Mouse (Mus musculus): ENCODE results near the gene Zim1. TPM values are rescaled to one million over a fixed set of nuclear protein-coding genes. Genes with fewer than 3 reads are reported as not detected.
A peak's percentile ranks its signal among the peaks of the same experiment; 100 is the strongest.

Gene Zim1
- 4.8 and 6.4 TPM in 2 replicates for polyA plus RNA-seq (2015; fragmentation: Nextera tagmentation; extraction: Ambion mirVana)

DNA sequence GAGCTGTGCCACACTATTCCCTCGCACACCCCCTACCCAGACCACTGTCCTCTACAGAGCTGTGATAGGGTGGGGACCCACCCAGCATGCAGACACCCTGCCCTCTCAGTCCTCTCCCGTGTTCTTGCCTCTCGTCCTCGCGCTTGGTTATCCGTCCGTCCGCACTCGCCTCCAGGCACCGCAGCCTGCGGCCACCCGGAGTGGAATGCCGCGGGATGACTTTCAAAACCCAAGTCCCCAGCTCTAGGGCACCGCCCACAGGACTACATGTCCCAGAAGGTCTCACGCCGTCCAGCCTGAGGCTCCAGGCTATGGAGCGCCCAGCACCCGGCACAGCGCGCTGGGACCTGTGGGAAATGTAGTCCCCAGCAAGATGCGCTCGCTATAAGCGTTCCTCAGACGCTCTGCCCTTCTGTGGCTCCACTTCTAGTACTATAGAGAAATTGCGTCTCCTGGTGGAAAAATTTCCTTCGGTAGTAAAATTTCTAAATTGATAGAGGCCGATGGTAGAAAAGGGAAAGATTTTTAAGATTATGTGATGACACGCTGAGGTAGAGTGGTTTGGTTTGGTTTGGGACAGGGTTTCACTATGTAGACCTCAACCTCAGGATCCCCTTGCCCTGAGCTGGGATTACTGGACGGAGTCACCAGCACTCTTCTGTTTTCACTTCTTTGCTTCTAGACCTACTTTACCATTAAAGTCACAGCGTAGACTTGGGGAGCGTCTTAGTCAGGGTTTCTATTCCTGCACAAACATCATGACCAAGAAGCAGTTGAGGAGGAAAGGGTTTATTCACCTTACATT lies at the start of gene Zim1:
Gene Zim1, minus strand, starts transcription at position 210 of the 805 bp plus-strand sequence.
- Histone ChIP-seq H3K9me3 (no peaks in the 10 kb centered on the region), H3K4me3 (peak within 1 kb of the TSS; percentile 57), H3K4me1 (0 out of 2 replicates have a peak, but pooled peaks cover 3% of the 10 kb centered on the region), H3K4me2 (replicated peaks) (peak within 1 kb of the TSS; percentile 72), H3K9ac (peak within 1 kb of the TSS; percentile 68), H3K27me3 (no peaks in the 10 kb centered on the region), H3K27ac (peak within 1 kb of the TSS; percentile 48; the same call in 1 of the 2 replicates), H3K36me3 (0 out of 2 replicates have a peak, but pooled peaks cover 2% of the 10 kb centered on the region)
- 10% methylated on average over 32 of the region's 32 CpGs for WGBS
- peak; percentile 100 for ATAC-seq (ENCODE audit: low FRiP score, low read depth)

DNA sequence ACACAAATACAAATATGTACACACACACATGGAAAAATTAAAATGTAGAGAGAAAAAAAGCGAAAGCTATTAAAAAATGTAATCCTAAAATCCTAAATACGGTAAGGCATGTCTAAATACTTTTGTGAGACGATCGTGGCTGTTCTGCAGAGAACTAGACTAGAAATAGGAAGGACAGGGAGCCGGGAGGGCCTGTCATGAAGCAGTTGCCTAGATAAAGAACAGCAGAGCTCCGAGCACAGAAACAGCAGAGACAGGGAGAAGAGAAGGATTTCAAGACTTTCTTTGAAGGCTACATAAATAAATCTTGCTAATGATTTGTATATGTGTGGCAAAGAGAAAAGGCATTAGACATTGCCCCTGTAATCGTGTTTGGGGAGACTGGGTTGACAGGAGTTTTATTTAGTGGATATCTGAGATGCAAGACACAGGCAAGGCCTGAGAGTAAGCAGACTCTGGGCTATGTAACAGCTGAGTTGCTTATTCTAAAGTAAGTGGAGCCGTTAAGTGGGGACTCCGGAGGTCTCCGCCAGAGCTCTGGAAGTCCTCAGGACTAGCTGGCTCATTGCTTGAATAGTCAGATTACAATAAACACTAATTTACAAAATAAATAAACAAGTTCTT lies 48.1 kb upstream of the Zim1 start:
- no peak overlapping the region for H3K4me2 ChIP-seq (replicated peaks)
- H3K9ac ChIP-seq: no peak overlapping the region
- H3K36me3 ChIP-seq: no peaks in the 10 kb centered on the region
- no peak overlapping the region for H3K4me3 ChIP-seq
- H3K9me3 ChIP-seq: no peaks in the 10 kb centered on the region
- no peaks in the 10 kb centered on the region for H3K27me3 ChIP-seq
- H3K27ac ChIP-seq: peak overlapping the region; percentile 28; the same call in 1 of the 2 replicates
- no peak for ATAC-seq (ENCODE audit: low FRiP score, low read depth)
- peaks cover 26% of the 10 kb centered on the region for H3K4me1 ChIP-seq
- WGBS: 25% methylated on average over 10 of the region's 10 CpGs

DNA sequence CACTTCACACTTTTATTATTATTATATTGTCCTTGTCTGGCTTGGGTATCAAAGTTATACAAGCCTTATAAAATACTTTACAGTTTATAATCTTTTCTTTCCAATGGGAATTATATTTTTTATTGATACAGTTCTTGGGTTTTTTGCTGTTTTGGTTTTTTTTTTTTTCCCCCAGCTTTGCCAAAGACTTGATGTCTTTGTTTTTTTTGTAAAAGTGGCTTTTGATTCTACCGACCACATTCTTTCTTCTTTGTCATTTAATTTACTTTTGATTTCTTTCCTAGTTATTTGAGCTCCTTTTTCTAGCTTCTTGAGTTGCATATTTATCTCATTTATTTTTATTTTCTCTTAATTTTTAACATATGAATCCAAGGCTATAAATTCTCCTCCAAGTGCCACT lies 39.8 kb upstream of the Zim1 start:
- H3K9ac ChIP-seq: no peak overlapping the region
- H3K27ac ChIP-seq: no peak overlapping the region
- WGBS: 28% methylated on average over 1 of the region's 1 CpGs
- no peaks in the 10 kb centered on the region for H3K36me3 ChIP-seq
- no peaks in the 10 kb centered on the region for H3K27me3 ChIP-seq
- H3K9me3 ChIP-seq: 0 out of 2 replicates have a peak, but pooled peaks cover under 1% of the 10 kb centered on the region
- no peaks in the 10 kb centered on the region for H3K4me1 ChIP-seq
- H3K4me2 ChIP-seq (replicated peaks): no peak overlapping the region
- no peak overlapping the region for H3K4me3 ChIP-seq
- ATAC-seq (ENCODE audit: low FRiP score, low read depth): no peak

DNA sequence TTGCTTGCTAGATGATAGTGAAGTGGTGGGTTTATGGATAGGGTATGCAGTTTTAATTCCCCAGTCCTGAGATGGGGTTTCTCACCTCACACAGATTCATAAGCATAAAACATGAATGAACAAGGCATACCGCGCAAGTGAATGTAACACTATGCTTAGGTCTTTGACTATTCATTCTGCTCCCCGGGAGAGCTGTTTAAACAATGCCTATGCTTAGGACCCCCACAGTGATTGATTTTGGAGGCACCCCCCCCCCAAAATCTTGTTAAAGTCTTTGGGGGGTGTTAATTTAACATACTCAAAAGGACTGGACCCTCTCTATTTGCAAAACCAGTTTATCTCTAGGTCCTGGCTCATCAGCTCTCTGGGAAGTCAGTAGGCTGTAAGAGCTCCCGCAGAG lies 35.7 kb upstream of the Zim1 start:
- Histone ChIP-seq H3K27ac (peak overlapping the region; percentile 48; the same call in 1 of the 2 replicates), H3K4me1 (peaks cover 4% of the 10 kb centered on the region; the same call in 1 of the 2 replicates), H3K9ac (peak overlapping the region; percentile 53), H3K4me3 (peak overlapping the region; percentile 65), H3K4me2 (replicated peaks) (peak overlapping the region; percentile 63), H3K9me3 (peaks cover 42% of the 10 kb centered on the region), H3K27me3 (no peaks in the 10 kb centered on the region), H3K36me3 (peaks cover 9% of the 10 kb centered on the region; the same call in 1 of the 2 replicates)
- no peak for ATAC-seq (ENCODE audit: low FRiP score, low read depth)
- WGBS: 51% methylated on average over 4 of the region's 4 CpGs

DNA sequence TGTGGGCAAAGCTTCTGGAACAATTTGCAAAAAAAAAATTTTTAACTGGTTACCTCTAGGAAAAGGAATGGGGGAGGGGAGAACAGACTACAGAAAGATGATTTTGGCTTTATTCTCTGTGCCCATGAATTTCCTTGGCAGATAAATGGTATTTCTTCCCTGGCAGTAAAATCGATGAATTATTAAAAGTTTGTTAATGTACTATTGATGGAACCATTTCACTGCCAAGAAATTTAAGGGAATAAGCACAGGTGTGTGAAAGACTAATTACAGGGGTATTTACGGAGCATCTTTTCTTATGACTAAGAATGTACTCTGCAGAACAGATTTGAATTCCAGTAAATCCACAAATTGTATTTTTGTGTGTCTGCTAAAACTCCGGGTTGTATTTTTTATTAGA lies 35.1 kb upstream of the Zim1 start:
- H3K9me3 ChIP-seq: peaks cover 45% of the 10 kb centered on the region
- no peak overlapping the region for H3K27ac ChIP-seq
- H3K36me3 ChIP-seq: peaks cover 9% of the 10 kb centered on the region; the same call in 1 of the 2 replicates
- peak overlapping the region; percentile 63 for H3K4me2 ChIP-seq (replicated peaks)
- no peaks in the 10 kb centered on the region for H3K27me3 ChIP-seq
- peak overlapping the region; percentile 65 for H3K4me3 ChIP-seq
- H3K9ac ChIP-seq: peak overlapping the region; percentile 53
- no peak for ATAC-seq (ENCODE audit: low FRiP score, low read depth)
- peaks cover 4% of the 10 kb centered on the region; the same call in 1 of the 2 replicates for H3K4me1 ChIP-seq
- 38% methylated on average over 3 of the region's 3 CpGs for WGBS

DNA sequence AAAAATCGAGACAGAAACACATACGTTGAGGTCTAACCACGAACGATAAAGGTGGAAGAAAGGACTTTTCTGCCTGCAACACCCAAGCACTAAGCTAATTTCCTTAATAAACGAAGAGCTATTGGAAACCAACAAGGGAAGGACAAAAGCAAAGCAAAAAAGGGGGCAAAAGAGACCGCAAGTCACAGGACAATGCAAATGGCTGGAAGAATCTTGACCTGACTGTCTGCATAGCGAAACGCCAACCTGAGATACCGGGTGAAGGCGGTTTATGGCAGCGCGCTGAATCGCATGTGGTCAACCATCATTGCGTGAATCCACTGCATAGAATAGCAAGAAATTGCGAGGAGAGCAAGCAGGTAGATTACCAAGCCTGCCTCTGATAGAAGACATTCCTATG lies 34.6 kb upstream of the Zim1 start:
- Histone ChIP-seq H3K27me3 (no peaks in the 10 kb centered on the region), H3K4me1 (peaks cover 4% of the 10 kb centered on the region; the same call in 1 of the 2 replicates), H3K4me2 (replicated peaks) (peak overlapping the region; percentile 63), H3K4me3 (peak overlapping the region; percentile 65), H3K9me3 (peaks cover 45% of the 10 kb centered on the region), H3K9ac (peak overlapping the region; percentile 61), H3K36me3 (peaks cover 14% of the 10 kb centered on the region; the same call in 1 of the 2 replicates), H3K27ac (peak overlapping the region; percentile 71)
- ATAC-seq (ENCODE audit: low FRiP score, low read depth): no peak
- 45% methylated on average over 15 of the region's 15 CpGs for WGBS

DNA sequence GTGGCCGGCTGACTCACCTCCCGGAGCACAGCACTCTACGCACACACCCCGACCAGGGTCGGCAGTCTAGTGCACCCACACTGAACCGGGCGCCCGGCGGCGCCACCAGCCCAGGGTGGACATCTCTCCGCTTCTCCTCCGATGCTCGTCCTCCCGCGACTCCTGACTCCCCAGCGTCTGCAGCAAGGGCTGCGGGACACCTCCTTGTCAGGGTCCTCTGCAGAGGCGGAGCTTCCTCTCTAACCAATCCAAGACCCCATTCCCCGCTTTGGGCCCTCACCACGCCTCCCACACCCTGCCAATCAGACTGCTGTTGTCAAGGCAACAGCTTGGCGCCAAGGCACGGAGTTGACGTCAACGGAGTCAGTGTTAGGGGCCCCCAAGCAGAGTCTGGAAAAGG lies 34.0 kb upstream of the Zim1 start, which contains the start of the genes Peg3 and Usp29:
Gene Peg3, minus strand, starts transcription at position 191 of the 400 bp plus-strand sequence.
Gene Usp29, plus strand, starts transcription at position 338 of the 400 bp plus-strand sequence.
- 58% methylated on average over 24 of the region's 24 CpGs for WGBS
- ATAC-seq (ENCODE audit: low FRiP score, low read depth): peak; percentile 57

DNA sequence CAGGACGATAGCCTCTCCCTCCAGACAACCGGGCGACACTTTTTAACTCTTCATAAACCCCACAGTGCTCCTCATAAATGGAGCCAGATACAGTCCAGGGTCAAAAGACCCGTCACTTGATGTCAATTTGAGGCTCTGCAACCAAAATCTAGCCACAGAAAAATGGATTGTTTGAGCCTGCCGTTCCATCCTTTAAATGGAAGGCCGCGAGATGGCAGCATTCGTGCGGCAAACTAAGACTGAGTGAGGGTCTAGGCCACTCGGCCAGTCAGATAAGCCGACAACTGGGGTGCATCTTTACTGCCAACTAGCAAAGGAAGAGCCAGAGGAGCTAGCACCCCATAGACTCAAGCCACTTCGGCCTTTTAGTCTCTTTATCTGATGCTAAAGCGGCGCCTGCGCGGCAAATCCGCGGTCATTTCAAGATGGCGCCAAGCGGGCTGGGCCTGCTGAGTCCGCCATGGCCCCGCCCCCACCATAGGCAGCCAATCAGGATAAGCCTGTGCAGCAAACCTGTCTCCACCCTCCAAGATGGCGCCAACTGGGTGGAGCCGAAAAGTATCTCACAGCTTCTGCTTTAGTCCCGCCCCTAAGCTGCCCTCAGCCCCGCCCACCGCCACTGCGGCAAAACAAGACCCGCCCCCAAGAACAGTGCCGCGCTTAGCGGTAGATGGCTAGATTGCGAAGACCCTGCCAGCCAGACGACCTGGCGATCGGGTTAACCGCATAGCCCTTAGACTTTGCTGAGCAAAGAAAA lies 33.0 kb upstream of the Zim1 start:
- Histone ChIP-seq H3K27ac (peak overlapping the region; percentile 88), H3K27me3 (no peaks in the 10 kb centered on the region), H3K9me3 (peaks cover 45% of the 10 kb centered on the region), H3K4me1 (peaks cover 4% of the 10 kb centered on the region; the same call in 1 of the 2 replicates), H3K4me3 (peak overlapping the region; percentile 65), H3K36me3 (peaks cover 25% of the 10 kb centered on the region), H3K4me2 (replicated peaks) (peak overlapping the region; percentile 63), H3K9ac (peak overlapping the region; percentile 82)
- ATAC-seq (ENCODE audit: low FRiP score, low read depth): peak; percentile 68
- WGBS: 48% methylated on average over 37 of the region's 37 CpGs

More for the DNA sequence above, 34.0 kb upstream of the Zim1 start, which contains the start of the genes Peg3 and Usp29:
- Histone ChIP-seq H3K4me1 (peaks cover 4% of the 10 kb centered on the region; the same call in 1 of the 2 replicates), H3K9me3 (peaks cover 45% of the 10 kb centered on the region), H3K36me3 (peaks cover 19% of the 10 kb centered on the region), H3K27ac (peak within 1 kb of the TSS; percentile 88), H3K27me3 (no peaks in the 10 kb centered on the region), H3K4me2 (replicated peaks) (peak within 1 kb of the TSS; percentile 63), H3K9ac (peak within 1 kb of the TSS; percentile 82), H3K4me3 (peak within 1 kb of the TSS; percentile 65)

DNA sequence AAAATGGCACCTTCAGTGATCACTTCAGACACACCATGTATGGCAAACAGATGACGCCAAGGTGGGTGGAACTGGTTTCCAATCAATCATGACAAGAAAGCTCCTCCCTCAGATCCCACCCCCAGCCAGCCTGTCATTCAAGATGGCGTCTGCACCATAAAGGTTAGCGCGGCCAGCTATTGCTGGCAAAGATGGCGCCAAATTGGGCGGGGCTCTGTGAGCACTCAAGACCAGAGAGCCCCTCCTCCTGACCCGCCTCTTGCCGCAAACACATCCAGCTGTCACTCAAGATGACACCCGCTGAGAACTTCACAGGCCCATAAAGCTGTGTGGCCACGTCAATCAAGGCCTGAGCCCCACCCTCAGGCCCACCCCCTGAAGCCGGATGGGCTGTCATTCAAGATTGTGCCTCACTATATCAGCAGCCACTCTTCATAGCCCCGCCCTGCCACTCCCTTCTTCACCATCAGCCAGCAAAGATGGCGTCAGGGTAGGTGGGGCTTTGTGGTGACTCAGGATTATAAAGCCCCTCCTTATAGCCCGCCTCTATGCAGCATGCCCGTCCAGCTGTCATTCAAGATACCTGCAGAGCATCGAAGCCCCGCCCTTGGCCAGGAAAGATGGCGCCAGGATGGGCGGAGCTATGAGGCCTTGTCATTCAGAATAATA lies 32.1 kb upstream of the Zim1 start:
- Histone ChIP-seq H3K27me3 (no peaks in the 10 kb centered on the region), H3K9me3 (peaks cover 45% of the 10 kb centered on the region), H3K9ac (no peak overlapping the region), H3K4me3 (peak overlapping the region; percentile 65), H3K4me2 (replicated peaks) (peak overlapping the region; percentile 57), H3K36me3 (peaks cover 33% of the 10 kb centered on the region), H3K4me1 (peaks cover 4% of the 10 kb centered on the region; the same call in 1 of the 2 replicates), H3K27ac (peak overlapping the region; percentile 88)
- peak; percentile 82 for ATAC-seq (ENCODE audit: low FRiP score, low read depth)
- 46% methylated on average over 19 of the region's 19 CpGs for WGBS

DNA sequence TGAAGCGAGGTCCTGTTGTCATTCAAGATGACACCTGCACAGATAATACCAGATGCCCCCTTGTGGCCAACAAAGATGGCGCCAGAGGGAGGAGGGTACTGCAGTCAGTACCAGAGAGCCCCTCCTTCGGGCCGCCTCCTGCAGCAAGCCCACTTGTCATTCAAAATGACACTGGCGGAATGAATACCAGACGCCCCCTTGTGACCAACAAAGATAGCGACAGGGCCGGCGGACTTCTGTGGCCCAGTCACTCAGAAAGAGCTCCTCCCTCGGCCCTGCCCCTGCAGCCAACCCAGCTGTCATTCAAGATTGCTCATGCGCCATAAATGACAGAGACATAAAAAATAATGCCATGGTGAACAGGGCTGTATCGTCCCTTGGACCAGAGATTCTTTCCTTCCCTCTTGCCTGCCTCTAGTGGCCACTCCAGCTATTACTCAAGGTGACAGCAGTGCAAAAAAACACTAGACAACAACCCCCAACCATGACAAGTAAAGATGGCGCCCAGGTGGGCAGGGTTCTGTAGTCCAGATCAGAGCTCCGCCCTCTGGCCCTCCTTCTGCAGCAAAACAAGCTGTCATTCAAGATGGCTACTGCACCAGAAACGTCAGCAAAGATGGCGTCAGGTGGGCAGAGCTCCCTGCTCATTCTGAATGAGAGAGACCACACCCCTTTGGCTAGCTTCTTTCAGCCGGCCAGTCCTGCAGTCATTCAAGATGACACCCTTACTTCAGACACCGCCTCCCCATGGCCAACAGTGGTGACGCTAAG lies 31.3 kb upstream of the Zim1 start:
- H3K9me3 ChIP-seq: peaks cover 45% of the 10 kb centered on the region
- peak overlapping the region; percentile 65 for H3K4me3 ChIP-seq
- 54% methylated on average over 19 of the region's 19 CpGs for WGBS
- peak overlapping the region; percentile 77 for H3K27ac ChIP-seq
- H3K4me2 ChIP-seq (replicated peaks): peak overlapping the region; percentile 57
- H3K9ac ChIP-seq: no peak overlapping the region
- H3K36me3 ChIP-seq: peaks cover 40% of the 10 kb centered on the region
- ATAC-seq (ENCODE audit: low FRiP score, low read depth): peak; percentile 22
- H3K4me1 ChIP-seq: peaks cover 4% of the 10 kb centered on the region; the same call in 1 of the 2 replicates
- no peaks in the 10 kb centered on the region for H3K27me3 ChIP-seq
